Mouse (Mus musculus) ovary, postnatal 36 days (tissue): ENCODE measurements around the gene C2cd2.
"Not testable (repeated sequence)": the region's sequence is repeated elsewhere in the genome, so short reads cannot be mapped to it uniquely, and the experiment has no call there.

Experiments
- DNase-seq: peaks from one replicate; pipeline ENCODE4 v3.0.0; 2022; ENCODE audit warnings: low spot score, mixed read lengths

Gene C2cd2

DNA sequence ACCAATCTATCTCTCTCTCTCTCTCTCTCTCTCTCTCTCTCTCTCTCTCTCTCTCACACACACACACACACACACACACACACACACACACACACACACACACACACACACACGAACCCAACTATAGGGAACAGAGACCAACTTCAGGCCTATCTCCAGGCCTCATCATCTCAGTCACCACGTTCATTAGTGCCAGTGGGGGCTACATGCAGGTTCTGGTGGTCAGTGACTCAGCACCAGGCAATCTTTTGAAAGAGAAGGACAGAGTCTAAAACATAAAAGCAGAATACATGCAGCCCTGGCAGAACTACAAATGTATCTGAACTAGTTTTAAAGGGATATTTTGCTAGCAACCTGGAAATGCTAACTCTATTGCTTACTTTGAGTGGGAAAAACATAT, 15.4 kb downstream of the C2cd2 start:
- DNase-seq: not testable (repeated sequence)

GRCm38 (mm10) chr16:97941844-97942243, 20.6 kb downstream of the C2cd2 start:
- DNase-seq: no peak

- DNase-seq: no peak
Observed at GRCm38 (mm10) chr16:97940471-97940973, 21.9 kb downstream of the C2cd2 start.

DNA sequence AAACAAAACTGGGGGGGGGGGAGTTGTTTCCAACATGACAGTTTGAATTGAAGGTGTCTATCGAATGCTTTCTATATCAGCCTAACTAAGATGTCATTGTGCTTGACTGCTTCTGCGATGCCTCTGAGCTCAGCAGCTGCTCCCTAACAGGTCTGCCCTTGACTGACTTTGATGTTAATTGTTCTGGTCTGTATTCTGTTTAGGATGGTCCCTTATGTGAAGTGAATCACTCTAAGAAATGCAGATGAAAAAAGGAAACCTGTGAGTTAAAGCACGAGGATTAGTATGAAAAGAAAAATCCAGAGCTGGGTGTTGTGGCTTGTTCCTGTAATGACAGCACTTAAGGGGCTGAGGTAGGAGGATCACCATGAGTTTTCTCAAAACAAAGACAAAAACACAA, 26.6 kb downstream of the C2cd2 start:
- DNase-seq: no peak

DNA sequence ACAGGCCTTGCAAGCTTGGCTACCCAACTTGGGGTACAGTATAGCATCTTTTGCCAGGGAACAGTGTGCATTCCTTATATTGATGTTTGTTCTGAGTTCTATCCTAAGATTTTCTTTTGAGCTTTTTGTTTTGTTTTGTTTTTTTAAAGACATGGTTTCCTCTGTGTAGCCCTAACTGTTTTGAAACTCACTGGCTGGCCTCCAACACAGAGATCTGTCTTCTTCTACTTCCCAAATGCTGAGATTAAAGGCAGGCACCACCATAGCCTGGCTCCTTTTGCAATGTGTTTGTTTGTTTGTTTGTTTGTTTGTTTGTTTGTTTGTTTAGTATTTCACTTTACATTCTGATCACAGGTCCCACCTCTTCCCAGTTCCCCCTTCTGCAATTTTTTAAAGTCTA, 32.2 kb downstream of the C2cd2 start:
- no peak for DNase-seq

GRCm38 (mm10) chr16:97929520-97929919, 32.9 kb downstream of the C2cd2 start:
- DNase-seq: no peak

DNA sequence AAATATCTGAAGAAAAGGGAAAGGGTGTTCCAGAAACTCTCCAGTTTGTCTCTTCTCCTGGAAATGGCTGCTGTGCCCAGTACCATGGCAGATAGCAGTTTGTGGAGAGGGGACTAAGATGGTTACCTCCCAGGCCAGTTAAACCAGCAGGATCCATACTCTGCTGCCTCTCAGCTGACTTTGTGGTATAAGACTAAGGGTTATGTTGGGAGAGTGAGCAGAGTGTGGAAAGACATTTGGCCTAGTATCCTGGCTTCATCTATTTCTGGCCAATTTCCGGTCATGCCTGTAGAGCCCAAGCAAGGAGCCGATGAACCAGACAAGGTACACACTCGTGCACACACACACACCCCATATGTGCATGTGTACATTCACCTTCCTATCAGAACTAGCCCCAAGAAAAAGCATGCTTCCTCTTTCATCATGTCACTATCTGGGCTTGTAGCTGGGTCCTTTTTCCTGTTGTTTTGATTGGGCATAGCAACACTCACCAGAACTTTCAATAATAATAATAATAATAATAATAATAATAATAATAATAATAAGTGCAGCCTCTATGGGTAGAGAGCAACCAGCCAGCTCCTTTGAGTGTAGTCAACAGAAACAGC, 35.0 kb downstream of the C2cd2 start:
- no peak for DNase-seq

DNA sequence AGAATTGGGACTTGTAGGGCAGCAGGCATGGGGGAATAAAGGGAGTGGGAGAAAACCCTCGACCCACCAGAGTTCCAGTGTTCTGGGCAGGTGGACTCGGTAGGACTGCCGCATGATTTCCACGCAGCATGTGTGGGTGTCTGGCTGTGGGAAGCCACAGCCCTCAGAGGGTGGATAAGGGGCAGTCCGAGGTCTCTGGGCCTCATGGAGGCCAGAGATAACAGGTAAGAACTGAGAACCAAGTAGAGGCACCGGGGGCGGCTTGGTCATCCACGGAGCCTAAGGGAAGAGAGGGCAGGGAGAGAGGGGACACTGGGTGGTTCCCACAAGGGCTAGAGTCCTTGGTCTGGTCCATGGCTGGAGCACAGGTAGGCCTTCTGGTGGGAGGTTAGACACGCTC, 36.0 kb downstream of the C2cd2 start:
- DNase-seq: no peak

DNA sequence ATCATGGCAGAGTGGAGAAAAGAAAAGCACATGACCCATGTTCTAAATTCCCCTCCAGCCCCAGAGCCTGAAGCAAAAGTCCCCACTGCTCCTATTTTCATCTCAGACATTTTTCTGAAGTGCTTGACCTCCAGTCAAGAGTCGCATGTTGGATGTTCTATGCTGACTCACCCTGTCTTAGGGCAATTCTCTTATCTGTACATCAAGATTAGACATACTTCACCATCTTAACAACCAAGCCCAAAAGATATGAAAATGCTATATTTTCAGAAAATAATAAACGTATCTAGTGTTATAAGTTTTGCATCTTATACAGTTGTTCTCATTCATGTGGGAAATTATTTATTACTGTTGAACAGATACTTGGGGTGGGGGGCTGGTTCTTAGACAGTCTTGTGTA, 36.6 kb downstream of the C2cd2 start:
- no peak for DNase-seq

GRCm38 (mm10) chr16:97923700-97924099, 38.7 kb downstream of the C2cd2 start:
- no peak for DNase-seq

DNA sequence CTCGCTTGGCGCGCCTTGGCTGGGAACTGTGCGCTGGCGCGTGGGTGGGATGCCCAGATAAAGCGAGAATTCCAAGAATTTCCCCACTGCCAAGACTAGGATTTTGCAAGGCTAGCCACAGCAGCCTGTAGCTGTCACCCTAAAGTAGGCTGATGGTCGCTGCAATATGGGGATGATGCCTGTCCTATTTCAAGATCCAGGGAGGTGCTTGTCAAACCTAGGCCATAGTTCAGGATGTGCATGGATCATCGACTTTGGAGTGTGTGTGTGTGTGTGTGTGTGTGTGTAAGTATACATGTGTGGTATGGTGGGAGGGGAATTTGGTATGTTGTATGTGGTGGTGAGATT, 39.6 kb downstream of the C2cd2 start:
- no peak for DNase-seq

DNA sequence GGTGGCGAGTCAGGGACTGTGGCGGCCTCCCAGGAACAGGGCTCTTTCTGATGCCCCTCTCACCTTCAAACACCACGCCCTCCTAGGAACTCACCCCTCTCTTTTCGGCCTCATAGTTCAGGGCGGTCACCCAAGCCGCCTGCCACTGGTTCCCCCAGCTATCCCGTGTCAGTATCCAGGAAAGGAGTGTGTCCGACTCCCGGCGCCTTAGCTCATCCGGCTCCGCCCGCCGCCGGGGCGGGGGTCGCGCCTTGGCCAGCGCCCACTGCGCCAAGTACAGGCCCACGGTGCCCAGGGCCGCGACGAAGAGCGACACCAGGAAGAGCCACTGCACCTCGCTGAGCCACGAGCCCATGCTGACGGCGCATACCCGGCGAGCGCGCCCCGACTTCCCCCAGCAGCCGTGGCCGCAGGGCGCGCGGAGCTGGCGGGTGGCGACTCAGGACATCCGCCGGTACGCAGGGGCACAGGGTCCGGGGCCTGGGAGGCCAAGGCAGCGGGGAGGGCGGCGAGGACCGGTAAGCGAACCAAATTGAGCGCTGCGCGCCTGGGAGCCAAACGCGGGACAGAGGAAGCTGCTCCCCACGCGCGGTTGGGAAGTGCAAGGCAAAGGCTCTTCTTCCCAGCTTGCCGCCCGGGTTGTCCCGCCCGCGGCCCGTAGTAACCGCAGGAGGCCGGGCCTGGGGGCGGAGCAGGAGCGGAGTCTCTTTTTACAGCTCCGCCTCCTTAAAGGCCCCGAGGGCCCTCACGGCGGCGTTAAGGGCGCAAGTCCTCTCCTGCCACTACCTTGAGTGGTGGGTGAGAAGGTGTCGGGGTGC, 40.2 kb downstream of the C2cd2 start:
- DNase-seq: peak; percentile 89

DNA sequence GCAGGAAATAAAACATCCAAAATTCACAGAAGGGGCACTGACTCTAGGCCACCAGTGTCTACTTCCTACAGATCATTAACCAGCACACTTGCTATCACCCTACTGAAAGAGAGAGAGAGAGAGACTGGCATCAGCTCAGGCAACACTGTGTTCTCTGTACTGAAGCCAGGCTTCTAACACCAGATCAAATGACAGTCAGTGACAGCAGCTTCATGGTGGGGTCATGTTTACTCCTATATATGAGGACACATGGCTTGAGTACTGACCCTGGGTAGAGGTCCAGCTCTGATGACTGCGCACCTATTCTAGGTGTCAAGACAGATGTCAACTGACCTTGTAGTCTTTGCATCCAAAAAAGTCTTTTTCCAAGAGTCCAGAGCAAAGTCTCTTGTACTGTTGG, 41.8 kb downstream of the C2cd2 start:
- DNase-seq: no peak

- no peak for DNase-seq
Observed at GRCm38 (mm10) chr16:97919793-97920192, 42.6 kb downstream of the C2cd2 start.

DNA sequence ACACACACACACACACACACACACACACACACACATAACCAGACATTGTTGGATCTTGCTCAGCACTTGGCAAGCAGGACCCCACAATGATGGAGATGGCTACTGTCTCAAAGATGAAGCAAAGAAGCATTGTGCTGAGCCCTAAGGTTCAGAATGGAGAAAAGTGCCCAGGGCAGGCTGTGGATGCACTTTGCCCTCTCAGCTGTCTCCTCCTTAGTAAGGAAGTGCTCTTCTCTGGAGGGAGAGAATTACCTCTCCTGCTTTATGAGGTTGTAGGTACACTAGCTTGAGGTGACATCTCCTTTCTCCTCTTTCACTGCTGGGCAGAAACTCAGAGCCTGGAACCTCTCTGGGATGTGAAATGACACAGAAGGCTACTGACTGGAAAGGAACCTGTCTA, 49.5 kb downstream of the C2cd2 start:
- DNase-seq: no peak

- DNase-seq: no peak
Observed at GRCm38 (mm10) chr16:97909356-97909755, 53.0 kb downstream of the C2cd2 start.

DNA sequence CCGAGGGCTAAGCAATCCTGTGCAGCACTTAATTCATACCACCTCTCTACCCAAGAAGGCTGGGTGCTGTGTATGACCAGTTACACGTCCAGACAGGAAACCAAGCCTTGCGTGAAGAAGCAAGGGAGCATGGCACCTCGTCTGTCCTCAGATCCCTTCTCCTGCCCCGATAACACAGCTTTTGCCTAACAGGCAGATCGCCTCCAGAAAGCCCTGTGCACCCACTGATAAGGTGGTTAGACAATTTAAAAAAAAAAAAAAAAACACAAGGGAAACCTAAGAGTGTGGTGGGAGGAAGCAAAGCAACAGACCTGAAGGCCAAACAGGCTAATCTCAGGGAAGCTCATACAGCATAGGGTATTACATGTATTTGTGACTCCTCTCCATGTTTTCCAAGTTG, 54.9 kb downstream of the C2cd2 start:
- no peak for DNase-seq

GRCm38 (mm10) chr16:97906337-97906736, 56.1 kb downstream of the C2cd2 start:
- DNase-seq: no peak

GRCm38 (mm10) chr16:97905449-97905991, 56.9 kb downstream of the C2cd2 start:
- no peak for DNase-seq

DNA sequence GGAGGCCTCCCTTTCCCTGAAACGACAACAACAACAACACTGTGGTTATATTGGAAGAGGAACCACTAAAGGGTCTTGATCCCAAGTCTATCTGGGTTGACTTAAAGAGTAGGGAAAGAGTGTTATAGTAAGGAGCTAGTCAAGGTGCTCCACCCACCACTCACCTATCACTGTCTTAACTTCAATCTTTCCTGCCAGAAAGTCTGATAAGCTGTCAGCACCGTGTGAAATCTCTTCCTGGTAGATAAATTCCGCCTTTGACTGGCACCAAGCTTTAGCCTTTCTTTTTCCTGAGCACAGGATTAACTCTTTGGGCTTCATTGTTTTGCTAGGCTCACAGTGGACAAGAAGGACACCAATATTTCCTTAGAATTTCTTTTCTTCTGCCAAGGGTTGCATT, 58.4 kb downstream of the C2cd2 start:
- DNase-seq: no peak

GRCm38 (mm10) chr16:97897346-97898024, 64.9 kb downstream of the C2cd2 start:
- peak; percentile 10 for DNase-seq

DNA sequence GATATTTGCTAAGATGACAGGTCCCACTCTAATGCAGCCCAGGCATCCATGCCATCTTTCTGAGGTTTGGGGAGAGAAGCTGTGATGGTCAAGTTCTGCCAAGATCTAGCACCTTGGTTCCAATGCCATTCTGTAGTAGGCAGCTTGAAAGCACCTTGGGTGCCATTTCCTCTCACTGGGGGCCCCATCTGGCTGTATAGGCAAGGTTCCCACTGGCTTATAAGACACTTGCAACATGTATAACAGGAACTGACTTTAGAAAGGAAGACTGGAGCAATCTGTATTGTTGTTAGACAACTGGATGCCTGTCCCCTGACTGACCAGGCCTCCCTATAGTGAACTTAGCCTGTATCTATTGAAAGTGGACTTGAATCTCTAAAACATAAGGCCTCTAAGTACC, 74.6 kb downstream of the C2cd2 start:
- no peak for DNase-seq

DNA sequence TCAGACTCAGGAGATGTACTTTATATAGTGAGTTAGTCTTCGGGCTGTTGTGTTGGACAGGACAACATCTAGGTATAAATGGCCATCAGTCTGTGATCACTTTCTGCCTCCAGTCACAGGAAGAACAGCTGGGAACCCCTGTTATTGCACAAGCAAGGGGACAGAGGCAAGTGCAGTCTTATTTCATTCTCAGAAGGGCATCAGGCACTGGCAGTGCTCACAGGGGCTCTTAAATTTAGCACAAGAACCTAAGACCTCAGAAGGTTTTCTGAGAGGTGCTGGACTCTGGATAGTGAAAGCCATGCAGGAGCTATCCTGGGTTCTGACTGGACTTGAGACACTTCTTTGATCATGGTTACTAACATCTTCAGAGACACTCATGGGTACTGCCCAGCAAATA, 78.7 kb downstream of the C2cd2 start:
- no peak for DNase-seq
